Mouse (Mus musculus) hindbrain, embryonic 14.5 days (tissue): Measurements from ENCODE around the gene Adgre5. TPM values are rescaled to one million over a fixed set of nuclear protein-coding genes. Genes with fewer than 3 reads are reported as not detected.

Experiments
- ATAC-seq: fragments of 200-750 bp; cut with Nextera tagmentation; 2 replicates; pipeline ENCODE4 v1.8.0; 2017; ENCODE audit warnings: moderate number of reproducible peaks, mild to moderate bottlenecking, moderate TSS enrichment, moderate library complexity; ENCODE audit not compliant: low FRiP score
- DNase-seq: peaks from one replicate; pipeline ENCODE4 v3.0.0-alpha.2; 2015; ENCODE audit warnings: low spot score
- H3K27ac ChIP-seq: fragments of 300-500 bp; sonication (generic); 2 replicates; pipeline ENCODE4 v1.5.1; 2014; ENCODE audit warnings: mild to moderate bottlenecking, moderate library complexity
- H3K27me3 ChIP-seq: fragments of 300-500 bp; sonication (generic); 2 replicates; pipeline ENCODE4 v1.6.1; 2014; ENCODE audit warnings: mild to moderate bottlenecking, low read length, mixed read lengths; ENCODE audit not compliant: control insufficient read depth, insufficient read depth
- H3K36me3 ChIP-seq: fragments of 300-500 bp; sonication (generic); replicated peaks from 2 replicates; pipeline ENCODE4 v1.6.1; 2014; ENCODE audit not compliant: control insufficient read depth, insufficient read depth
- H3K4me1 ChIP-seq: fragments of 300-500 bp; sonication (generic); replicated peaks from 2 replicates; pipeline ENCODE4 v1.6.1; 2014; ENCODE audit warnings: antibody characterized with exemption, low read length, mixed read lengths; ENCODE audit not compliant: control insufficient read depth, insufficient read depth
- H3K4me2 ChIP-seq: fragments of 300-500 bp; sonication (generic); replicated peaks from 2 replicates; pipeline ENCODE4 v1.6.1; 2014; ENCODE audit warnings: mild to moderate bottlenecking, moderate library complexity
- H3K4me3 ChIP-seq: fragments of 300-500 bp; sonication (generic); replicated peaks from 2 replicates; pipeline ENCODE4 v1.5.1; 2014; ENCODE audit warnings: mild to moderate bottlenecking, low read length
- H3K9ac ChIP-seq: fragments of 300-500 bp; sonication (generic); 2 replicates; pipeline ENCODE4 v1.6.1; 2014
- H3K9me3 ChIP-seq: fragments of 300-500 bp; sonication (generic); 2 replicates; pipeline ENCODE4 v1.6.1; 2016; ENCODE audit warnings: low read length; ENCODE audit not compliant: control insufficient read depth
- WGBS: fragments of 180-500 bp; shearing (Covaris S2); extraction: QIAGEN DNeasy Blood & Tissue Kit; methylation state at CpG from one replicate; pipeline ENCODE4 v1.1.7; 2014; 5-methylcytosine and 5-hydroxymethylcytosine counted together
- microRNA-seq: library from miRNA; unstranded; fragments of <30 nt; microRNA quantifications from one replicate; pipeline ENCODE4, GENCODE M21; 2016
- polyA plus RNA-seq: library from polyadenylated mRNA; unstranded; fragments of >200 nt; fragmentation: Nextera tagmentation; extraction: Ambion mirVana; gene quantifications from 2 replicates; pipeline ENCODE4 v1.2.1, GENCODE M21; 2014

The Adgre5 gene
- polyA plus RNA-seq, 1 experiment from 2014 or later, result 13.5 TPM

DNA sequence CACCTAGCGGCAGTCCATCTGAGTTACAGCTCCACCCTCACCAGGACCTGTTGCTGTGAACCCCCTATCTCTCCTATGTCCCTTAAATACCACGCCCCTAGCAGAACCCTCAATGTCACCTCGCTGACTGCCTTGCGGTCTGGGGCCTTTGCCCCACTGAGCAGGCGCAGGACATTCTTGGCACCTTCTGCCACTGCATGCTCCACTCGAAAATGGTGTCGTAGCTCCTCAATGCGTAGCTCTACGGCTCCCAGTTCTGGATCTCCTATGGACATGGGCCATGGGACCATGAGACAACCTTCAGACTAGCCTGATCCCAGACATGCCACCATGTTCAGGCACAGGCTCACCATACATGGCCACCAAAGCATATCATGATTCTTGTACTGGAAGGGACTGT, 56.6 kb downstream of the Adgre5 start:
- no peaks in the 10 kb centered on the region for H3K27me3 ChIP-seq
- no peak overlapping the region for H3K27ac ChIP-seq
- WGBS, result 97% methylated on average over 9 of the region's 9 CpGs
- H3K9ac ChIP-seq, result no peak overlapping the region
- no peak overlapping the region for H3K4me2 ChIP-seq
- ATAC-seq (no peak), DNase-seq (no peak)
- peaks cover 71% of the 10 kb centered on the region for H3K36me3 ChIP-seq
- no peak overlapping the region for H3K4me3 ChIP-seq
- H3K9me3 ChIP-seq, result no peaks in the 10 kb centered on the region
- no peaks in the 10 kb centered on the region for H3K4me1 ChIP-seq

DNA sequence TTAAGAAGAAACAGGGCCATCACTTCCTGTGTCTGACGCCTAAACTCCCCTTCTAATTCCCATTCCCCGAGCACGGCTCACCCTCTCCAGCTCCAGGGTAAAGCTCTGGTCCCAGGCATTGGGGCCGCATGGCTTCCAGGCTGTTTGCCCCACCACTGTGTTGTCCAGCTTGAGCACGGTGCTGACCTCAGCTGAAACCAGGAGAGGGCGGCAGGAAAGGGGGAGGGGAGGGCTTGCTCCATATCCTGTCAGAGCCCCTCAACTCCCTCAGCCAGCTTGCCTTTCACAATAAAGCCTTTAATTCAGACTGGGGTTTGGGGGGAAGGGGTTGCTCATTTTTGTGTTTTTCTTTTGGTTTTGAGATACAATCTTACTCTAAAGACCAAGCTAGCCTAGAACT, 60.0 kb downstream of the Adgre5 start:
- WGBS, result 40% methylated on average over 6 of the region's 6 CpGs

DNA sequence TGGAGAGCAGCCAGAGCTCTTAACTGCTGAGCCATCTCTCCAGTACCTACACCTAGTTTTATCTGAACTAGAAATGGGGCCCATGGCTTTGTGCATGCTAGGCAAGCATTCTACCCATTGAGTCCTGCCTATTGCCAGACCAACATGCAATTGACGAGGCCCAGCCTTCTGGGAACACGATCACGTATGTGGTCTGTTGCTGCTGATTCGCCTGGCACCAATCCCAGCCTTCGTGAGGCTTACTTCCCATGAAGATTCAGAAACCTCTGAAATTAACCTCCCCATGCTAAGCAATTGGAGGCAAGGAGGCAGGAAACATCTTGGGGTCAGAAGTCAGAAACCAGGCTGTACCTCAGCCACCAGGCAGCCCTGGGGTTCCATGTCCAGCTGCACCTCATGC, 60.5 kb downstream of the Adgre5 start:
- H3K4me2 ChIP-seq, result no peak overlapping the region
- DNase-seq (no peak), ATAC-seq (no peak)
- H3K4me3 ChIP-seq, result no peak overlapping the region
- no peak overlapping the region for H3K9ac ChIP-seq
- no peaks in the 10 kb centered on the region for H3K27me3 ChIP-seq
- WGBS, result 84% methylated on average over 5 of the region's 5 CpGs
- H3K9me3 ChIP-seq, result no peaks in the 10 kb centered on the region
- no peaks in the 10 kb centered on the region for H3K4me1 ChIP-seq
- no peak overlapping the region for H3K27ac ChIP-seq
- H3K36me3 ChIP-seq, result peaks cover 95% of the 10 kb centered on the region

More for the DNA sequence above, 60.0 kb downstream of the Adgre5 start:
- peaks cover 95% of the 10 kb centered on the region for H3K36me3 ChIP-seq
- no peaks in the 10 kb centered on the region for H3K4me1 ChIP-seq
- no peak overlapping the region for H3K4me2 ChIP-seq
- H3K27ac ChIP-seq, result no peak overlapping the region
- H3K9ac ChIP-seq, result no peak overlapping the region
- H3K4me3 ChIP-seq, result no peak overlapping the region
- H3K9me3 ChIP-seq, result no peaks in the 10 kb centered on the region
- no peak for ATAC-seq
- H3K27me3 ChIP-seq, result no peaks in the 10 kb centered on the region
- no peak for DNase-seq

DNA sequence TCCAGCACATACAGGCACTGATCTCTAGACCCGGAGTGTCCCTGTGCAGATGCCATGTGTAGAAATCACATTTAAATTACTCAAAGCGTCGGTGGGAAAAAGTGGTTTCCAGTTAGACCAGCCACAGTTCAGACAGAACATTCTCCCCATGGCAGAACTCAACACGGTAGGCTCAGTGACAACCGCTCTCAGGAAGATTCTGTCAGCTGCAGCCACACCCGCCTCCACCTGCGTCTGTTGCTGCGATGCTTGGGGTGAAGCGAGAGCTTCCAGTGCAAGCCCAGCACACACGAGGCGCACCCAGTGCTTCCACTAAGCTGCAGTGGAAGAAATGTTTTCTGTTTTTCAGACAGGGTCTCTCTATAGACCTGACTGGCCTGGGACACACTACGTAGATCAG, 61.3 kb downstream of the Adgre5 start:
- Histone ChIP-seq H3K36me3 (peaks cover 95% of the 10 kb centered on the region), H3K4me3 (no peak overlapping the region), H3K4me2 (no peak overlapping the region), H3K9ac (no peak overlapping the region), H3K9me3 (no peaks in the 10 kb centered on the region), H3K27ac (no peak overlapping the region), H3K27me3 (no peaks in the 10 kb centered on the region), H3K4me1 (no peaks in the 10 kb centered on the region)
- DNase-seq (no peak), ATAC-seq (no peak)
- whole genome bisulfite sequencing, result 92% methylated on average over 12 of the region's 12 CpGs

DNA sequence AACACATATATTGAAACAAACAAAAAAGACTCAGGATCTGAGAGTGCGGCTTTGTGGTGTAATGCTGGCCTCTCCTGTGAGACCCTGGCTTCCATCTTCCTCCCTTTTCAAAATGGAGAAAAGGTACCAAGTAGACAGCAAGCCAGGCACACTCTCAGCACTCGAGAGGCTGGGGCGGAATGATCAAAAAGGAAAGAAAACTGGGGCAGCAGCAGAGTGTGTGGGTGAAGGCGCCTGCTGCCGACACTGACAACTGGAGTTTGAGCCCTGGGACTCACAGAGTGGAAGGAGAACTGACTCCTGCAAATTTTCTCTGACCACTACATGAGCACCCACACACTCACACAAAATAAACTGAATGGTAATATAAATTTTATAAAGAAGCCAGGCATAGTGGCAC, 66.6 kb downstream of the Adgre5 start:
- 93% methylated on average over 5 of the region's 5 CpGs for WGBS
- Histone ChIP-seq H3K9me3 (no peaks in the 10 kb centered on the region), H3K27ac (no peak overlapping the region), H3K4me2 (no peak overlapping the region), H3K9ac (no peak overlapping the region), H3K36me3 (peaks cover 85% of the 10 kb centered on the region), H3K4me1 (no peaks in the 10 kb centered on the region), H3K4me3 (no peak overlapping the region), H3K27me3 (no peaks in the 10 kb centered on the region)
- ATAC-seq (no peak), DNase-seq (no peak)

Small RNAs within 50 kb of the gene (microRNA-seq; reads per million reads assigned to microRNA genes)
- not detected for gene Mir1668

Other genes starting within 250 kb of the Adgre5 start
- gene Olfr370, start 205.5 kb downstream of the Adgre5 start, polyA plus RNA-seq, result 0.13 TPM in 1 of 2 replicates, not detected in the other
- gene Ndufb7, start 174.7 kb downstream of the Adgre5 start, polyA plus RNA-seq, result 321 and 385 TPM in 2 replicates
- 1,444 and 1,536 TPM in 2 replicates for gene Tecr, start 133.4 kb downstream of the Adgre5 start, polyA plus RNA-seq
- 45.8 and 47.8 TPM in 2 replicates for gene Dnajb1, start 133.1 kb downstream of the Adgre5 start, polyA plus RNA-seq
- 102 and 119 TPM in 2 replicates for gene Gipc1, start 88.6 kb downstream of the Adgre5 start, polyA plus RNA-seq
- gene Ptger1, start 74.6 kb downstream of the Adgre5 start, polyA plus RNA-seq, result 1.8 and 1.9 TPM in 2 replicates
- gene Pkn1, start 42.1 kb downstream of the Adgre5 start, polyA plus RNA-seq, result 30.2 and 30.4 TPM in 2 replicates
- gene Ddx39, start 26.1 kb downstream of the Adgre5 start, polyA plus RNA-seq, result 85.6 and 87.4 TPM in 2 replicates
- 67.1 and 72.0 TPM in 2 replicates for gene Adgrl1, start 158.8 kb upstream of the Adgre5 start, polyA plus RNA-seq
- 0.76 and 1.1 TPM in 2 replicates for gene Gm10644, start 213.9 kb upstream of the Adgre5 start, polyA plus RNA-seq
- gene Asf1b, start 214.2 kb upstream of the Adgre5 start, polyA plus RNA-seq, result 10.5 and 10.7 TPM in 2 replicates
- gene Prkaca, start 231.7 kb upstream of the Adgre5 start, polyA plus RNA-seq, result 194 and 218 TPM in 2 replicates